Mouse (Mus musculus) forebrain, embryonic 10.5 days (tissue): ENCODE data around the gene Tbc1d30. TPM values are rescaled to one million over a fixed set of nuclear protein-coding genes. Genes with fewer than 3 reads are reported as not detected.

Experiments used
- DNase-seq: peaks from one replicate; pipeline ENCODE4 v3.0.0-alpha.2; 2017; ENCODE audit warnings: low spot score; ENCODE audit errors: extremely low spot score
- H3K27ac ChIP-seq: fragments of 300-500 bp; sonication (generic); 2 replicates; pipeline ENCODE4 v1.5.1; 2016; ENCODE audit warnings: mild to moderate bottlenecking
- H3K27me3 ChIP-seq: fragments of 300-500 bp; sonication (generic); 2 replicates; pipeline ENCODE4 v1.6.1; 2016; ENCODE audit warnings: mild to moderate bottlenecking; ENCODE audit not compliant: poor library complexity, severe bottlenecking
- H3K36me3 ChIP-seq: fragments of 300-500 bp; sonication (generic); replicated peaks from 2 replicates; pipeline ENCODE4 v1.6.1; 2016; ENCODE audit warnings: mild to moderate bottlenecking, moderate library complexity
- H3K4me1 ChIP-seq: fragments of 300-500 bp; sonication (generic); 2 replicates; pipeline ENCODE4 v1.6.1; 2016
- H3K4me3 ChIP-seq: fragments of 300-500 bp; sonication (generic); 2 replicates; pipeline ENCODE4 v1.5.1; 2016; ENCODE audit warnings: mild to moderate bottlenecking, moderate library complexity
- H3K9me3 ChIP-seq: fragments of 300-500 bp; sonication (generic); 2 replicates; pipeline ENCODE4 v1.6.1; 2016; ENCODE audit warnings: mild to moderate bottlenecking, moderate library complexity
- WGBS: fragments of 180-500 bp; shearing (Covaris S2); methylation state at CpG from one replicate; pipeline ENCODE4 v1.1.7; 2016; 5-methylcytosine and 5-hydroxymethylcytosine counted together
- polyA plus RNA-seq: library from polyadenylated mRNA; unstranded; fragments of >200 nt; fragmentation: Nextera tagmentation; extraction: Ambion mirVana; gene quantifications from 2 replicates; pipeline ENCODE4 v1.2.1, GENCODE M21; 2016

The Tbc1d30 gene
- polyA plus RNA-seq, 1 experiment from 2014 or later = 1.5 TPM

DNA sequence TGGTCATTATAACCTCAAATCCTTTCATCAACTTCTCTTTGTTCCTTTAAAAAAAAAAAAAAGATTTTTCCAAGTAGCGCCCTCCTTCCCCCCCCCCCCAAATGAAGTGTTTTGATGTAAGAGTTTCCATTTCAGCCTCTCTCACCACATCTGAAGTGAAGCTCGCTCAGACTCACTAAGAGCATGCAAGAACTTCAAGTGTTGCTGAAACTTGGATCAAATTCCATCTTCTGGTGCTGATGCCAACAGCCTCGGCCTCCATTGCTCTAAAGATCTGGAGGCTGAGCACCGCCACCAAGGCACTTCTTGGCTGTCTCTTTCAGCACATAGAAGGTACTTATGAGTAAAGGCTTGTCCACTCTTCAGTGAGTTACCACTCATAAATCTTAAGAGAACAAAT lies 128.2 kb downstream of the Tbc1d30 start:
- 90% methylated on average over 4 of the region's 4 CpGs for WGBS

DNA sequence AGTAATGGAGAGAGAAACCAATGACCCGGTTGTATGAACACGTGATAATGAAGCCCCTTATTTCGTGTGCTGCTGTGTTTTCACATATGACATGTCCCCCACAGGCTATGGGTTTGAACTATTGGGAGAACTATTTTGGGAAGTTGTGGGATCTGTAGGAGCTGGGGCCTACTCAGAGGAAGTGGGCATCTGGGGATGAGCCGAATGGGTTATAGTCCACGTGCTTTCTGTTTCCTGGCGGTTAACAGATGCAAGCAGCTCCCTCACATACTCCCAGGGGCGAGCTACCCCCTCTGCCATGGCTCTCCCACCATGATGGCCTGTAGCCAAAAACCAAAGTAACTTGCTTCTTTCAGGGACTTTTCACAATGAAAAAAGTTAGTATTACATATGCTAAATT lies 132.5 kb downstream of the Tbc1d30 start:
- no peak overlapping the region for H3K4me3 ChIP-seq
- no peak for DNase-seq
- WGBS = 88% methylated on average over 7 of the region's 7 CpGs

More for the DNA sequence above, 128.2 kb downstream of the Tbc1d30 start:
- no peak for DNase-seq
- Histone ChIP-seq H3K9me3 (peaks cover 7% of the 10 kb centered on the region; the same call in 1 of the 2 replicates), H3K27me3 (no peaks in the 10 kb centered on the region), H3K4me1 (no peaks in the 10 kb centered on the region), H3K4me3 (no peak overlapping the region), H3K36me3 (no peaks in the 10 kb centered on the region), H3K27ac (no peak overlapping the region)

DNA sequence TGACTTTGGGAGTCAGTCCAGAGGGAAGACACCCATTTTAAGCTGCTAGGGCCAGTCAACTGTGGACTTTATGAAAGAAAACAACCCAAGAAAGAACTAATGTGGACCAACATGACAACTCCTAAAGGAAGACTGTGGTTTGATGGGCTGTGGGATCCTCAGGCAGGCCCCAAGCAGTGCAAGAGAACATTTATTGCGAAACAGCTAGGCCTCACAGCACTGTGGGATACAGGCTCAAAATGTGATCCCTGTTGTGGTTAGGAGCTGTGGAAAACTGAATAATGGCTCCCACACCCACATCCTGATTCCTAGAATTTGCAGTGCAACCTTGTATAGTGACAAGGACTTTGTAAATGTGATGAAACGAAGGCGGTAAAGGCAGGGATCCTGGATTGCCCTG lies 134.3 kb downstream of the Tbc1d30 start:
- Histone ChIP-seq H3K4me3 (no peak overlapping the region), H3K4me1 (peaks cover 4% of the 10 kb centered on the region; the same call in 1 of the 2 replicates), H3K9me3 (peaks cover 7% of the 10 kb centered on the region; the same call in 1 of the 2 replicates), H3K27ac (no peak overlapping the region), H3K36me3 (no peaks in the 10 kb centered on the region), H3K27me3 (no peaks in the 10 kb centered on the region)
- no peak for DNase-seq
- WGBS = 90% methylated on average over 3 of the region's 3 CpGs

More for the DNA sequence above, 132.5 kb downstream of the Tbc1d30 start:
- H3K36me3 ChIP-seq = no peaks in the 10 kb centered on the region
- H3K27me3 ChIP-seq = no peaks in the 10 kb centered on the region
- H3K27ac ChIP-seq = no peak overlapping the region
- peaks cover 4% of the 10 kb centered on the region; the same call in 1 of the 2 replicates for H3K4me1 ChIP-seq
- peaks cover 7% of the 10 kb centered on the region; the same call in 1 of the 2 replicates for H3K9me3 ChIP-seq

Other genes with a start within 250 kb of the Tbc1d30 start
- gene Gns, start 13.8 kb upstream of the Tbc1d30 start, polyA plus RNA-seq = 34.9 and 37.6 TPM in 2 replicates
- 10.6 and 12.2 TPM in 2 replicates for gene Rassf3, start 125.1 kb upstream of the Tbc1d30 start, polyA plus RNA-seq
- 30.1 and 34.9 TPM in 2 replicates for gene Tbk1, start 235.5 kb upstream of the Tbc1d30 start, polyA plus RNA-seq